Mouse (Mus musculus): Measurements from ENCODE around the gene Kcnip4.
A peak's percentile ranks its signal among the peaks of the same experiment; 100 is the strongest.

Kcnip4 gene

DNA sequence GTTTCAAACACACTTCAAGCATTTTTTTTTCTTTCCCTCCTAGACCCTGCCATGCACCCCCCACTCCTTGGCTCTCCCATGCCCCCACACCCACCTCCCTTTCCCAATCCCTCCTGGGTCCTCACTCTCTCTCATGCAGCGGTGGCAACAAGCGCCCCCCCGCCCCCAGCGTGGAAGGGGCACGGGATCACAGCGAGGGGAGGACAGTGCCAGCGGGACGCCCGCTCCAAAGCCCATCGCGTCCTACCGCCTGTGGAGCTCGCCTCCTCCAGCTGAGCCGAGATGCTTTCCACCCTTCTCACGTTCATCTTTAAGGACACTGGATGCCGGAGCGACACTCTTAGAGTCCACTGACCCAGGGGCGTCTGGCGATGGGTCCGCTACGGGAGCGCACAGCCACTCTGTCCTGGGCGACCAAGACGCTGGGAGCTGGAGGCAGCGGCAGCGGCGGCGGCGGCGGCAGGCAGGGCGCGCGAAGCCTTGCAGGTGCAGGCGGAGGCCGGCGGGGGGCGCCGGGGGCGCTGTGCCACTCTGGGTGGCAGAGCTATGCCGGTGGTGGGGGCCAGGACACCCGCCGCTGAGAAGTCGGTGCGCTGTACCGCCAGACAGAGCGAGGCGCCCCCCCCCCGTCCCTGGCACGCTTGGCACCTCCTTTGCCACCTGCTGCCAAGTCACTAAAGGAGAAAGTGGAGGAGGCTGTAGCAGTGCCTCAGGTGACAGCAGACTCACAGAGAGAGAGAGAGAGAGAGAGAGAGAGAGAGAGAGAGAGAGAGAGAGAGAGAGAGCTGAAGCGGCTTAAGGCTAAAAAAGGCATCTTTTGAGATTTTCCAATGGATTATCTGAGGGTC is at the start of gene Kcnip4:
Kcnip4 (minus strand) TSS at position 514 of the 848 bp plus-strand sequence.
- no peak for DNase-seq (ENCODE audit: low read depth)

- no peak for DNase-seq (ENCODE audit: low read depth)
These were observed 47.2 kb upstream of the Kcnip4 start for GRCm38 (mm10) chr5:49571876-49572275.

DNA sequence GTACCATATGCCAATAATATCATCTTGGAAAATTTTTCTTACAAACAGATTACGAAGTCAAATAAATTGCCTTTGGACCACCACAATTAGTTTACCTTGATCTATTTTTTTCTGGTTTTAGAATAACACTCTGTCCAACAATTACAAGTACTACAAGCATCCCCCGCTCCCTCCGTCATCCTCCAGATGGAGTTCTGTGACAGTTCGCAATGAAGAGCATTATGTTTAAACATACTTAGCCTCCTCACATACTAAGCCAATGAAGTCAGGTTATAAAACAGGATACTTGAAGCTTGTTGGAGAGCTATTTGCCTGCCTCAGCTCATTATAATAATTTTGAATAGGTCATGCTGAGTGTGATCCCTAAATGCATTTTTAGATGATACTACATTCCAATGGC is 39.0 kb upstream of the Kcnip4 start:
- DNase-seq (ENCODE audit: low read depth): no peak

GRCm38 (mm10) chr5:49557436-49557835 is 32.7 kb upstream of the Kcnip4 start:
- no peak for DNase-seq (ENCODE audit: low read depth)

- DNase-seq (ENCODE audit: low read depth): no peak
These were observed 23.2 kb upstream of the Kcnip4 start for GRCm38 (mm10) chr5:49547884-49548283.

- no peak for DNase-seq (ENCODE audit: low read depth)
These were observed 4.7 kb upstream of the Kcnip4 start for GRCm38 (mm10) chr5:49529362-49529761.

- no peak for DNase-seq (ENCODE audit: low read depth)
These were observed 520 bp upstream of the Kcnip4 start for GRCm38 (mm10) chr5:49525242-49525612.

DNA sequence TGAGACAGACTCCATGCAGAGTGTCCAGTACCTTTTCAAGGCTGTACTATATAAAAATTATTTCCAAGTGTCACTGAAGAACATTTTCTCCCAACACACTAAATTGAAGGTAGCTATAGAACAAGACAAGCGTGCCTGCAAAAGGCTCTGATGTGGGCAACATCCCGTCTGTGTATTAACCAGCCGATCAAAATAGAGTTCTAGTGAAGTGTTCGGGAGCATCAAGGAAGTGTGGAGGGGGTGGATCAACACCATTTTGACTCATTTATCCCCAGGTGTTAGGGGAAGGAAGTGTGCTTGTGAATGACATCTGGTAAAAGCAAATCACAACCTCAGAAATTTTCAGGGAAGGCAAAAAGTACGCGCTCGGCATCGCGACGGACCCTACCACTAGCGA is 712 bp downstream of the Kcnip4 start:
- DNase-seq (ENCODE audit: low read depth): no peak

DNA sequence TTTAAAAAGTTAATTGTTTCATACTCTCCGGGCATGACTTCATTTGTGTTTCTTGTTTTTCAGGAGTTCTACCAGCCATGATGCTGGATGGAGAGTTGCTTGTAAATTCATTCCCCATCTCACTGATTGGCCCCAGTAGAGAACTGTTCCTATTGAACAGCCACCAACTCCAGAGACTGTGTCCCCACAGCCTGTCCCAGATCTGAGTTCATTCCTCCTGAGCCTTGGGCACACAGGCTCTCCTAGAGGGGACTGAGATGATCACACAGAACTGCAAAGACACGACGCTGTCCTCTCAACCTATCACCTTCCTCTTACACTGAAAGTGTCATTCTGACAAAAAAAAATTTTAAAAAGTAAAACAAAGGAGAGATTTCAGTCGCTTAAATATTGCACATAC is 1.7 kb downstream of the Kcnip4 start:
- no peak for DNase-seq (ENCODE audit: low read depth)

GRCm38 (mm10) chr5:49498743-49499142 is 26.0 kb downstream of the Kcnip4 start:
- DNase-seq (ENCODE audit: low read depth): no peak

GRCm38 (mm10) chr5:49487270-49487669 is 37.4 kb downstream of the Kcnip4 start:
- DNase-seq (ENCODE audit: low read depth): no peak

DNA sequence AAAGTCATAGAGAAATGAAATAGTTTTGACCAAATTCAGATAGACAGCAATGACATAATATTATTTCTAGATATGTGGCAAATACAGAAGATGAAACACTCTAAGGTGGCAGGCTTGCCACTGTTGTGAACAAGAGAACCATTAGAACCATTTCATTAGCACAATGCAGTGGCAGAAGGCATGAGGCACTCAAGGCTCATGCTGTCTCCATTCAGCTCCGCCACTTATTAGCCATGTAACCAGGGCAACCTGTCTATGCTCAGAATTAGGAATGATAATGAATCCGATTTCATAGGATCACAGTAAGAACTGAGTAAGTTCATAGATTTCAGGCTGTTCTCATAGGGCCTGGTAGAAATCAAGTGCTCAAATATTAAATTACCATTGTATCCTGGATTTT is 54.0 kb downstream of the Kcnip4 start:
- DNase-seq (ENCODE audit: low read depth): no peak

GRCm38 (mm10) chr5:49460643-49461276 is 63.9 kb downstream of the Kcnip4 start:
- DNase-seq (ENCODE audit: low read depth): no peak

DNA sequence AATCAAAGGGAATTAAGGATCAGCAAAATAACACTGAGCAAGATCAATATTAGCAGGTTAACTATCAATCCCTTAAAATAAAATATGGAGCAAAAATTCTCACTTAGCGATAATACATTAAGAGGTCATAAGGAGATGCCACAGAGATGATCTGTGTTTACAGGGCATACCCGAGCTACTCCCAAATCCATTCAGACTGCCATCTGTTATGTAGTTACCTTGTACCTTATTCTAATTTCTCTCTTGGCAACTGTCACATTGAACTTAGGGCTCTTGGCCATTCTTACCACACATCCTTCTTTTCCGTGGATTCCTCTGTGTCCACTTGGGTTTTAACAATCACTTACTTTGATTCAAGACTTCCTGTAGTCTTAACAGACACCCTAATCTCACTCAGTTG is 71.6 kb downstream of the Kcnip4 start:
- no peak for DNase-seq (ENCODE audit: low read depth)

DNA sequence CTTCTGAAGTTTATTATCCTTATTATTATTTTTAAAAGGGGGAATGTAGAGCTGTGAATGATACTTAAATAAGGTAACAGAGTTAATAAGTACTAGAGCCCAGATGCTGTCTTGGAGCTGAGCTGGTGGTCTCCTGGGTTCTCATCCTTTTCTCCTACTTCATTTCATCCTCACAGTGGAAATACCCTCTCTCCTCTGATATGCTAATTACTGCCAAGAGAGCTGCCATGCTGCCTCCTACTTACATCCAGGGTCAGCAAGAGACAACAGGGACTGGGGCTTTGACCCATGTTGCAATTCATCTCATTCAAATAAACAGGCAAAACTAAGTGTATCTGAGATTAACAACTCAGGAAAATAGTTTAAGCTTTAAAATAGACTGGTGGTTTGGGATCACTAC is 73.4 kb downstream of the Kcnip4 start:
- DNase-seq (ENCODE audit: low read depth): no peak

- no peak for DNase-seq (ENCODE audit: low read depth)
These were observed 73.8 kb downstream of the Kcnip4 start for GRCm38 (mm10) chr5:49450876-49451275.

GRCm38 (mm10) chr5:49437236-49437635 is 87.5 kb downstream of the Kcnip4 start:
- no peak for DNase-seq (ENCODE audit: low read depth)

GRCm38 (mm10) chr5:49427689-49428088 is 97.0 kb downstream of the Kcnip4 start:
- peak; percentile 11 for DNase-seq (ENCODE audit: low read depth)

DNA sequence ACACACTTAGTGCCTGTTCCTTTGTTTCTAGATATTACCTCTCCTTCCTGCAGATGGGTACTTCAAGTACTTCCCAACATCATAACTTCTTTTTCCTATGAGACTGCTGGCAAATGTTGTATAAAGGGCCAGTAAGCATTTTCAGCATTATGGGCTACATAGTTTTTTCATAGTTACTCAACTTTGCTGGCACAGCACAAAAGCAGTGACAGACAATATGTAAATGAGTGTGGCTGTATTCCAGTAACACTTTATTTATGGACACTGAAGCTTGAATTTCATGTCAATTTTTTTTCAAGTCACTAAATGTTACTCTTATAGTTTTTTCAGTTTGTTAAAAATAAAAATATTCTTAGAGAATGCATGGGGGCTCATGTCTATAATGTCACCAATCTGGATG is 105.0 kb downstream of the Kcnip4 start:
- DNase-seq (ENCODE audit: low read depth): no peak

GRCm38 (mm10) chr5:49408351-49408750 is 116.4 kb downstream of the Kcnip4 start:
- no peak for DNase-seq (ENCODE audit: low read depth)

- peak; percentile 54 for DNase-seq (ENCODE audit: low read depth)
These were observed 154.1 kb downstream of the Kcnip4 start for GRCm38 (mm10) chr5:49370543-49371076.

- DNase-seq (ENCODE audit: low read depth): peak; percentile 69
These were observed 155.9 kb downstream of the Kcnip4 start for GRCm38 (mm10) chr5:49368636-49369423.

DNA sequence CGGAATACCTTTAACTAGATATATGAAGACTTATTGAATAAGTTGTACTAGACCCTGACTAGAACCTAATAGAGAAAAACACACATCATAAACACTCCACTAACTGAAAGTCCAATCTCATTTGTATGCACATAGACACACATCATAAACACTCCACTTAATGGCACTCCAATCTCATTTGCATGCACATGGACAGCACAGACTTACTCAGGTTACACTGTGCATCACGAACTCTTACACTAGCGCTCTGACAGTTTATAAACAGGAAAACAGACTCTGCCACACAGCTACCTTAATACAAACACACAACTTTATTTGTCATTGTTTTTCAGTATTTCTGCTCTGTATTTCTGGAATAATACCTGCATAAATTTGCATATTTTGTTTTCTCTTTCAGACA is 168.3 kb downstream of the Kcnip4 start:
- no peak for DNase-seq (ENCODE audit: low read depth)

Data from 416B (cell line).